Mouse (Mus musculus): Measurements from ENCODE around the gene Rmdn3.
A peak's percentile ranks its signal among the peaks of the same experiment; 100 is the strongest.

GRCm38 (mm10) chr2:119108554-119108953, 48.3 kb downstream of the Rmdn3 start:
- TF ChIP-seq CTCF (IDR thresholded peaks at IDR 0.05 in 2 of 3, conservative IDR thresholded peaks at IDR 0.05 in 1 of 3; ENCODE audit: control insufficient read depth in 1 of 3, insufficient read depth in 1 of 3, low read depth in 2 of 3, low read length in 3 of 3, poor library complexity in 1 of 3, severe bottlenecking in 1 of 3) = no peak
- TF ChIP-seq GABPA (IDR thresholded peaks at IDR 0.05; ENCODE audit: low read depth, low read length) = no peak
- no peak for TF ChIP-seq POLR2A (IDR thresholded peaks at IDR 0.05; ENCODE audit: control insufficient read depth in 1 of 2, insufficient read depth in 1 of 2, low read depth in 1 of 2, low read length in 2 of 2, poor library complexity in 1 of 2)
- no peak for TF ChIP-seq MYC (IDR thresholded peaks at IDR 0.05; ENCODE audit: low read depth, low read length)
- TF ChIP-seq JUND (IDR thresholded peaks at IDR 0.05; ENCODE audit: low read depth, low read length) = no peak
- no peak for TF ChIP-seq ZMIZ1 (IDR thresholded peaks at IDR 0.05; ENCODE audit: low read depth, low read length)
- TF ChIP-seq MAX (IDR thresholded peaks at IDR 0.05; ENCODE audit: low read length) = no peak
- TF ChIP-seq SIN3A (IDR thresholded peaks at IDR 0.05; ENCODE audit: low read length) = peak; percentile 100
- no peak for TF ChIP-seq TCF12 (IDR thresholded peaks at IDR 0.05; ENCODE audit: low read depth, low read length)
- no peak for TF ChIP-seq ELF1 (IDR thresholded peaks at IDR 0.05; ENCODE audit: low read depth, low read length)

Measured in MEL (cell line).